Mouse (Mus musculus) limb, embryonic 14.5 days (tissue): ENCODE measurements around the gene Endog. TPM values are rescaled to one million over a fixed set of nuclear protein-coding genes. Genes with fewer than 3 reads are reported as not detected.
"Not testable (repeated sequence)": the region's sequence is repeated elsewhere in the genome, so short reads cannot be mapped to it uniquely, and the experiment has no call there.

Source experiments
- ATAC-seq: fragments of 200-750 bp; cut with Nextera tagmentation; 2 replicates; pipeline ENCODE4 v1.8.0; 2017; ENCODE audit warnings: low read depth, moderate number of reproducible peaks, moderate TSS enrichment; ENCODE audit not compliant: low FRiP score
- DNase-seq: peaks from one replicate; pipeline ENCODE4 v3.0.0-alpha.2; 2015; ENCODE audit warnings: low spot score
- H3K27ac ChIP-seq: fragments of 300-500 bp; sonication (generic); replicated peaks from 2 replicates; pipeline ENCODE4 v1.5.1; 2014; ENCODE audit warnings: low read depth, mild to moderate bottlenecking, low read length, moderate library complexity, mixed read lengths
- H3K27me3 ChIP-seq: fragments of 300-500 bp; sonication (generic); 2 replicates; pipeline ENCODE4 v1.6.1; 2014; ENCODE audit warnings: low read length, mixed read lengths; ENCODE audit not compliant: control insufficient read depth, insufficient read depth
- H3K36me3 ChIP-seq: fragments of 300-500 bp; sonication (generic); 2 replicates; pipeline ENCODE4 v1.6.1; 2014; ENCODE audit warnings: mild to moderate bottlenecking, low read length, moderate library complexity, mixed read lengths; ENCODE audit not compliant: control insufficient read depth, insufficient read depth
- H3K4me1 ChIP-seq: fragments of 300-500 bp; sonication (generic); 2 replicates; pipeline ENCODE4 v1.6.1; 2014; ENCODE audit warnings: antibody characterized with exemption, low read length, mixed read lengths; ENCODE audit not compliant: control insufficient read depth, insufficient read depth
- H3K4me2 ChIP-seq: fragments of 300-500 bp; sonication (generic); replicated peaks from 2 replicates; pipeline ENCODE4 v1.6.1; 2014; ENCODE audit warnings: low read depth, mild to moderate bottlenecking, low read length, moderate library complexity; ENCODE audit not compliant: severe bottlenecking
- H3K4me3 ChIP-seq: fragments of 300-500 bp; sonication (generic); replicated peaks from 2 replicates; pipeline ENCODE4 v1.5.1; 2014; ENCODE audit warnings: low read length
- H3K9ac ChIP-seq: fragments of 300-500 bp; sonication (generic); 2 replicates; pipeline ENCODE4 v1.6.1; 2014; ENCODE audit warnings: mild to moderate bottlenecking, low read depth, low read length, moderate library complexity; ENCODE audit not compliant: severe bottlenecking
- H3K9me3 ChIP-seq: fragments of 300-500 bp; sonication (generic); 2 replicates; pipeline ENCODE4 v1.6.1; 2016; ENCODE audit warnings: low read length; ENCODE audit not compliant: control insufficient read depth
- POLR2A ChIP-seq: fragments of 200-500 bp; IDR thresholded peaks from 2 replicates; pipeline ENCODE4 v1.8.0; 2012; ENCODE audit warnings: inconsistent platforms, mild to moderate bottlenecking, moderate library complexity, borderline replicate concordance; ENCODE audit not compliant: insufficient read depth, insufficient read length; ENCODE audit errors: extremely low read depth
- WGBS: fragments of 180-500 bp; shearing (Covaris S2); extraction: QIAGEN DNeasy Blood & Tissue Kit; methylation state at CpG from one replicate; pipeline ENCODE4 v1.1.7; 2014; 5-methylcytosine and 5-hydroxymethylcytosine counted together
- polyA plus RNA-seq, 2 experiments: library from polyadenylated mRNA; depleted of rRNA in 1 of 2; stranded (reverse) in 1 of 2; unstranded in 1 of 2; fragments of >200 nt; fragmentation: Nextera tagmentation in 1 of 2; extraction: Ambion mirVana in 1 of 2; gene quantifications; 2 replicates each; pipeline versions ENCODE4 v1.2.1 to v1.2.3; 2012 to 2014

Gene Endog
- polyA plus RNA-seq, 2 experiments: 18.5 to 22.6 TPM

GRCm38 (mm10) chr2:30128789-30129188 lies 42.5 kb upstream of the Endog start:
- TF ChIP-seq POLR2A: no peak
- no peak for ATAC-seq
- no peaks in the 10 kb centered on the region for H3K27me3 ChIP-seq
- peaks cover 15% of the 10 kb centered on the region for H3K4me1 ChIP-seq
- H3K36me3 ChIP-seq: no peaks in the 10 kb centered on the region
- 35% methylated on average over 2 of the region's 2 CpGs for WGBS
- H3K9ac ChIP-seq: no peak overlapping the region
- no peak overlapping the region for H3K4me2 ChIP-seq
- H3K27ac ChIP-seq: no peak overlapping the region
- H3K4me3 ChIP-seq: no peak overlapping the region
- no peaks in the 10 kb centered on the region for H3K9me3 ChIP-seq
- peak; percentile 64 for DNase-seq

GRCm38 (mm10) chr2:30130156-30130555 lies 41.1 kb upstream of the Endog start:
- ATAC-seq (no peak), DNase-seq (no peak)
- no peaks in the 10 kb centered on the region for H3K9me3 ChIP-seq
- no peak overlapping the region for H3K4me2 ChIP-seq
- 84% methylated on average over 4 of the region's 4 CpGs for WGBS
- peaks cover 2% of the 10 kb centered on the region for H3K36me3 ChIP-seq
- H3K4me3 ChIP-seq: no peak overlapping the region
- H3K4me1 ChIP-seq: peaks cover 22% of the 10 kb centered on the region
- H3K27me3 ChIP-seq: no peaks in the 10 kb centered on the region
- no peak overlapping the region for H3K27ac ChIP-seq
- no peak for TF ChIP-seq POLR2A
- H3K9ac ChIP-seq: no peak overlapping the region

- ATAC-seq, H3K9ac ChIP-seq, H3K9me3 ChIP-seq, H3K27me3 ChIP-seq, H3K4me2 ChIP-seq, H3K27ac ChIP-seq, H3K4me3 ChIP-seq, DNase-seq: not testable (repeated sequence)
- H3K4me1 ChIP-seq: peaks cover 21% of the 10 kb centered on the region
- WGBS: 42% methylated on average over 5 of the region's 5 CpGs
- H3K36me3 ChIP-seq: peaks cover 12% of the 10 kb centered on the region
Observed at GRCm38 (mm10) chr2:30131240-30131639, 40.1 kb upstream of the Endog start.

GRCm38 (mm10) chr2:30132801-30133612 lies 38.3 kb upstream of the Endog start:
- H3K4me1 ChIP-seq: peaks cover 21% of the 10 kb centered on the region
- WGBS: 17% methylated on average over 16 of the region's 16 CpGs
- H3K4me2 ChIP-seq: peak overlapping the region; percentile 96
- peak; percentile 10; the same call in 1 of the 2 replicates for ATAC-seq
- no peaks in the 10 kb centered on the region for H3K9me3 ChIP-seq
- H3K27ac ChIP-seq: peak overlapping the region; percentile 61
- peaks cover 29% of the 10 kb centered on the region for H3K36me3 ChIP-seq
- DNase-seq: peak; percentile 43
- no peak for TF ChIP-seq POLR2A
- H3K4me3 ChIP-seq: peak overlapping the region; percentile 87
- H3K9ac ChIP-seq: peak overlapping the region; percentile 77
- H3K27me3 ChIP-seq: no peaks in the 10 kb centered on the region

- H3K36me3 ChIP-seq: peaks cover 35% of the 10 kb centered on the region
- DNase-seq: peak; percentile 94
- no peaks in the 10 kb centered on the region for H3K27me3 ChIP-seq
- H3K4me2 ChIP-seq: peak within 1 kb of the TSS; percentile 96
- peak within 1 kb of the TSS; percentile 71 for H3K27ac ChIP-seq
- WGBS: 1% methylated on average over 36 of the region's 46 CpGs
- peak; percentile 39; the same call in 1 of the 2 replicates for TF ChIP-seq POLR2A
- peak within 1 kb of the TSS; percentile 77 for H3K9ac ChIP-seq
- peaks cover 21% of the 10 kb centered on the region for H3K4me1 ChIP-seq
- H3K9me3 ChIP-seq: no peaks in the 10 kb centered on the region
- peak within 1 kb of the TSS; percentile 87 for H3K4me3 ChIP-seq
- ATAC-seq: peak; percentile 97
Observed at GRCm38 (mm10) chr2:30133613-30134377, 37.5 kb upstream of the Endog start, which contains the start of gene Tbc1d13. Gene Tbc1d13, plus strand, starts transcription at chr2:30133746.
